Mouse (Mus musculus) heart, embryonic 16.5 days (tissue): ENCODE data around the gene Ndst4. TPM values are rescaled to one million over a fixed set of nuclear protein-coding genes. Genes with fewer than 3 reads are reported as not detected.

Source experiments
- ATAC-seq: fragments of 200-750 bp; cut with Nextera tagmentation; replicated peaks from 2 replicates; pipeline ENCODE4 v1.8.0; 2017; ENCODE audit warnings: moderate number of reproducible peaks; ENCODE audit not compliant: insufficient read depth, low FRiP score; ENCODE audit errors: extremely low read depth
- H3K27ac ChIP-seq: fragments of 300-500 bp; sonication (generic); 2 replicates; pipeline ENCODE4 v1.5.1; 2014; ENCODE audit warnings: mild to moderate bottlenecking, low read length, control low read depth, moderate library complexity
- H3K27me3 ChIP-seq: fragments of 300-500 bp; sonication (generic); 2 replicates; pipeline ENCODE4 v1.6.1; 2014; ENCODE audit warnings: low read length, mixed read lengths; ENCODE audit not compliant: control insufficient read depth, insufficient read depth
- H3K36me3 ChIP-seq: fragments of 300-500 bp; sonication (generic); 2 replicates; pipeline ENCODE4 v1.6.1; 2014; ENCODE audit not compliant: control insufficient read depth, insufficient read depth
- H3K4me1 ChIP-seq: fragments of 300-500 bp; sonication (generic); 2 replicates; pipeline ENCODE4 v1.6.1; 2014; ENCODE audit warnings: low read length, mixed read lengths; ENCODE audit not compliant: control insufficient read depth, insufficient read depth
- H3K4me2 ChIP-seq: fragments of 300-500 bp; sonication (generic); 2 replicates; pipeline ENCODE4 v1.6.1; 2014; ENCODE audit warnings: low read depth, mild to moderate bottlenecking, control low read depth, low read length
- H3K4me3 ChIP-seq: fragments of 300-500 bp; sonication (generic); 2 replicates; pipeline ENCODE4 v1.5.1; 2014; ENCODE audit warnings: mild to moderate bottlenecking, control low read depth, low read length
- H3K9ac ChIP-seq: fragments of 300-500 bp; sonication (generic); 2 replicates; pipeline ENCODE4 v1.6.1; 2014; ENCODE audit warnings: low read length, control low read depth
- H3K9me3 ChIP-seq: fragments of 300-500 bp; sonication (generic); replicated peaks from 2 replicates; pipeline ENCODE4 v1.6.1; 2016; ENCODE audit warnings: low read length; ENCODE audit not compliant: control insufficient read depth
- WGBS: fragments of 180-500 bp; shearing (Covaris S2); extraction: QIAGEN DNeasy Blood & Tissue Kit; methylation state at CpG from one replicate; pipeline ENCODE4 v1.1.7; 2014; 5-methylcytosine and 5-hydroxymethylcytosine counted together
- polyA plus RNA-seq: library from polyadenylated mRNA; unstranded; fragments of >200 nt; fragmentation: Nextera tagmentation; extraction: Ambion mirVana; gene quantifications from 2 replicates; pipeline ENCODE4 v1.2.1, GENCODE M21; 2015

Ndst4 gene
- 0.20 and 0.66 TPM in 2 replicates for polyA plus RNA-seq

DNA sequence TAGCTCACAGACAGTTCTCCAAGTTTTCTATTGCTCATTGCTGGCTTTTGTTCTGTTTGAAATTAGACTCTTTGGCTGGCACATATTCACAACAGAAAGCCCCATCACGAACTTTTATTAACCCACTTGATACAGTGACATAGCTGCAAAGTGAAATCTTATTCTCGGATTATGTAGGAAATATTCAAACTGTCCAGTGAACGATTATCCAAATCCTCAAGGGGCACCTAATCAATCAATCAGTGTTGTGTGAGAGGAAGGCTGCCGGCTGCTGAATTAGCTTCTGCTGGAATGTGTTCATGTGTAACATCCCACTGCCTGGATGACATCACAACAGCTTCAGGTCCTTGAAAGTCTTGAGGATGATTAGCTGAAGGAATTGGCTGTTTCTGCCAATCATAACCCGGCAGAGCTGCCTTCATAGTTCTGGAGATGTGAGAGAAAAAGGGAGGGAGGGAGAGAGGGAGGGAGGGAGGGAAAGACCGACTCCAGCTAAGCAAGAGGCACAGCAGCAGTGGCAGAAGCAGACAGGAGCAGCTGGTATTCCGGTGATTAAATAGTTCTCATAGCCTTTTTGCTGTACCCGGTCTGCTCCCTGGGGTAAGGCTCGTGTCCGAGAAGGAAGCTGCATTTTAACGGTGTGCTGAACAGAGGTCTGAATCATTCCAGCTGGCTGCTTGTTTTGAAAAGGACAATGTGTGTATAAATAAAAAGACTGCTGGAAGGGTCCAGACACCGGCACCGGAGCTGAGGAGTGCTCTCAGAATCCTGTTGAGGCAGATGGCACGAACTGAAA is at the start of gene Ndst4:
Gene Ndst4, plus strand, starts transcription at position 476 of the 796 bp plus-strand sequence.
- no peaks in the 10 kb centered on the region for H3K36me3 ChIP-seq
- H3K9me3 ChIP-seq: no peaks in the 10 kb centered on the region
- peak within 1 kb of the TSS; percentile 55 for H3K4me2 ChIP-seq
- peak within 1 kb of the TSS; percentile 54 for H3K4me3 ChIP-seq
- H3K9ac ChIP-seq: peak within 1 kb of the TSS; percentile 45
- 21% methylated on average over 14 of the region's 14 CpGs for WGBS
- H3K27ac ChIP-seq: no peak within 1 kb of the TSS
- ATAC-seq: 0 out of 2 replicates have a peak, but pooled peaks have one; percentile 37
- peaks cover 5% of the 10 kb centered on the region; the same call in 1 of the 2 replicates for H3K4me1 ChIP-seq
- H3K27me3 ChIP-seq: no peaks in the 10 kb centered on the region

GRCm38 (mm10) chr3:125397443-125397842 is 6.4 kb upstream of the Ndst4 start:
- Histone ChIP-seq H3K9me3 (no peaks in the 10 kb centered on the region), H3K4me2 (no peak overlapping the region), H3K4me3 (no peak overlapping the region), H3K9ac (no peak overlapping the region), H3K36me3 (no peaks in the 10 kb centered on the region), H3K27me3 (no peaks in the 10 kb centered on the region), H3K4me1 (no peaks in the 10 kb centered on the region), H3K27ac (no peak overlapping the region)
- WGBS: 83% methylated on average over 3 of the region's 3 CpGs
- no peak for ATAC-seq

GRCm38 (mm10) chr3:125406456-125406855 is 2.6 kb downstream of the Ndst4 start:
- Histone ChIP-seq H3K4me2 (no peak overlapping the region), H3K36me3 (no peaks in the 10 kb centered on the region), H3K27me3 (no peaks in the 10 kb centered on the region), H3K9ac (no peak overlapping the region), H3K4me3 (no peak overlapping the region), H3K27ac (no peak overlapping the region), H3K9me3 (no peaks in the 10 kb centered on the region), H3K4me1 (peaks cover 5% of the 10 kb centered on the region; the same call in 1 of the 2 replicates)
- 20% methylated on average over 2 of the region's 2 CpGs for WGBS
- no peak for ATAC-seq

- no peak overlapping the region for H3K27ac ChIP-seq
- no peaks in the 10 kb centered on the region for H3K27me3 ChIP-seq
- H3K9me3 ChIP-seq: no peaks in the 10 kb centered on the region
- H3K4me1 ChIP-seq: peaks cover 5% of the 10 kb centered on the region; the same call in 1 of the 2 replicates
- H3K9ac ChIP-seq: no peak overlapping the region
- 40% methylated on average over 3 of the region's 3 CpGs for WGBS
- H3K4me2 ChIP-seq: 0 out of 2 replicates have a peak overlapping the region, but pooled peaks have one; percentile 6
- H3K36me3 ChIP-seq: no peaks in the 10 kb centered on the region
- ATAC-seq: no peak
- H3K4me3 ChIP-seq: no peak overlapping the region
Observed at GRCm38 (mm10) chr3:125406991-125407390, 3.1 kb downstream of the Ndst4 start.

DNA sequence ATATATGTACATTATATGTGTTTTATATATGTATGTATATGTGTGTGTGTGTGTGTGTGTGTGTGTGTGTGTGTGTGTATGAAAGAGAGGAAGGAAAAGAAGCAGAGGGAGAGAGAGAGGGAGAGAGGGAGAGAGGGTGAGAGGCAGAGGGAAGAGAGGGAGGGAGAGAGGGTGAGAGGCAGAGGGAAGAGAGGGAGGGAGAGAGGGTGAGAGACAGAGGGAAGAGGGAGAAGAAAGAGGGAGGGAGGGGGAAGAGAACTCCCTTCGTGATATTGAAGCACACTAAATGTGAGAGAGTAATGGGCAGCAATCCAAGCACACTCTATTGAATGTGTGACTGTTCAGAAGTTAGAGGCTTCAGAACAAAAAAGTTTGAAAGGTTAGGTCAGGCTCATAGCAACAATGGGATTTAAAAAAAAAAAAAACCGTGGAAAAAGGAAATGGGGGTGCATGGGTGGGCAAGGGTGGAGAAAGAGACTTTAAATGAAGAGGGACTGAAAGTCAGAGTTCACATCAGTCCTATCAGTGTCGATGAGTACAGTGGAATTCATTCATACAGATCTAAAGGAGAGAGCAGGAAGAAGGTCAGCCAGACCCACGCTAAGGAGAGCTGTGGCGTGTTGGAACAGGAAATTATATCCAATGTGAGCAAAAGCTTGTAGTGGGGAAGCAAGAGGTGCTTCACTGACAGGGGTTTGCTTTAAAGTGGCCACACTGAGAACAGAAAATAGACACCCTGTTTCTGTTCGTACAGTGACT is 63.2 kb downstream of the Ndst4 start:
- H3K4me3 ChIP-seq: no peak overlapping the region
- no peaks in the 10 kb centered on the region for H3K36me3 ChIP-seq
- H3K4me1 ChIP-seq: no peaks in the 10 kb centered on the region
- H3K27ac ChIP-seq: no peak overlapping the region
- 25% methylated on average over 6 of the region's 6 CpGs for WGBS
- no peaks in the 10 kb centered on the region for H3K9me3 ChIP-seq
- ATAC-seq: no peak
- H3K4me2 ChIP-seq: peak overlapping the region; percentile 37; the same call in 1 of the 2 replicates
- H3K9ac ChIP-seq: no peak overlapping the region
- no peaks in the 10 kb centered on the region for H3K27me3 ChIP-seq

- WGBS: 32% methylated on average over 5 of the region's 5 CpGs
- no peaks in the 10 kb centered on the region for H3K27me3 ChIP-seq
Observed at GRCm38 (mm10) chr3:125510102-125510501, 106.2 kb downstream of the Ndst4 start.

DNA sequence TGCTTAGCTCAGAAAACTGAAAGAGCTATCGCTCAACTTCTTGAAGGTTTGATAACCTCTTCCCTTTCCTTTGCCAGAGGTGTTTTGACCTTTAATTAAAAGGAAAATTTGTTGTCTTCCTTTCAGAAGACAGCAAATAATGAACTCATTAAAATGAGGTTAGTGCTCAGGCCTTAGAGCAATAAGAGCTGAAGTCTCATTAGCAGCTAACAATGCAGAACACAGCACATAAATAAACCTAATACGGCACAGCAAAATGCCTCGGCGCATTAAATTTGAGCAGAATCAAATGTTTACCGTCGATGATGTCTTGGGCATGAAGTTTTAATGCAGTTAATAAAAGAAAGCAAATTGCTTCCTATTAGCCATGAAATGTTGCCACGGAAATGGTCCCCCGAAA is 129.5 kb downstream of the Ndst4 start:
- no peak overlapping the region for H3K27ac ChIP-seq
- H3K9me3 ChIP-seq: no peaks in the 10 kb centered on the region
- H3K9ac ChIP-seq: no peak overlapping the region
- no peaks in the 10 kb centered on the region for H3K36me3 ChIP-seq
- 84% methylated on average over 8 of the region's 8 CpGs for WGBS
- no peak overlapping the region for H3K4me3 ChIP-seq
- ATAC-seq: no peak
- no peaks in the 10 kb centered on the region for H3K4me1 ChIP-seq
- H3K27me3 ChIP-seq: no peaks in the 10 kb centered on the region
- no peak overlapping the region for H3K4me2 ChIP-seq

More at GRCm38 (mm10) chr3:125510102-125510501, 106.2 kb downstream of the Ndst4 start:
- Histone ChIP-seq H3K4me2 (no peak overlapping the region), H3K4me3 (no peak overlapping the region), H3K27ac (no peak overlapping the region), H3K9ac (no peak overlapping the region), H3K36me3 (no peaks in the 10 kb centered on the region), H3K4me1 (no peaks in the 10 kb centered on the region), H3K9me3 (no peaks in the 10 kb centered on the region)
- ATAC-seq: peak; percentile 37; the same call in 1 of the 2 replicates

GRCm38 (mm10) chr3:125570602-125571001 is 166.7 kb downstream of the Ndst4 start:
- H3K4me2 ChIP-seq: no peak overlapping the region
- H3K4me1 ChIP-seq: no peaks in the 10 kb centered on the region
- H3K36me3 ChIP-seq: no peaks in the 10 kb centered on the region
- no peaks in the 10 kb centered on the region for H3K9me3 ChIP-seq
- no peak overlapping the region for H3K9ac ChIP-seq
- ATAC-seq: no peak
- no peak overlapping the region for H3K27ac ChIP-seq
- WGBS: 64% methylated on average over 2 of the region's 2 CpGs
- no peak overlapping the region for H3K4me3 ChIP-seq
- no peaks in the 10 kb centered on the region for H3K27me3 ChIP-seq

GRCm38 (mm10) chr3:125632233-125632632 is 228.4 kb downstream of the Ndst4 start:
- no peak overlapping the region for H3K27ac ChIP-seq
- H3K4me3 ChIP-seq: no peak overlapping the region
- no peaks in the 10 kb centered on the region for H3K4me1 ChIP-seq
- H3K27me3 ChIP-seq: no peaks in the 10 kb centered on the region
- no peaks in the 10 kb centered on the region for H3K36me3 ChIP-seq
- H3K9ac ChIP-seq: no peak overlapping the region
- H3K4me2 ChIP-seq: no peak overlapping the region
- no peaks in the 10 kb centered on the region for H3K9me3 ChIP-seq
- no peak for ATAC-seq
- WGBS: 60% methylated on average over 2 of the region's 2 CpGs
